Mouse (Mus musculus): ENCODE measurements around the gene Slc5a4b. TPM values are rescaled to one million over a fixed set of nuclear protein-coding genes. Genes with fewer than 3 reads are reported as not detected.

The Slc5a4b gene
- polyA plus RNA-seq, 1 experiment from 2014 or later = not detected

GRCm38 (mm10) chr10:76023921-76024320 lies 86.8 kb downstream of the Slc5a4b start:
- no peak overlapping the region for H3K4me3 ChIP-seq (ENCODE audit: low read length)
- no peak overlapping the region for H3K4me2 ChIP-seq (ENCODE audit: low read length)
- H3K27me3 ChIP-seq (replicated peaks; ENCODE audit: control insufficient read depth, insufficient read depth, low read length) = no peaks in the 10 kb centered on the region
- no peak for ATAC-seq
- no peaks in the 10 kb centered on the region for H3K4me1 ChIP-seq (ENCODE audit: control insufficient read depth, insufficient read depth, low read depth, low read length)
- H3K9me3 ChIP-seq (ENCODE audit: control insufficient read depth, low read length) = peaks cover 4% of the 10 kb centered on the region; the same call in 1 of the 2 replicates
- no peaks in the 10 kb centered on the region for H3K36me3 ChIP-seq (ENCODE audit: control insufficient read depth, insufficient read depth, low read length)
- 95% methylated on average over 6 of the region's 6 CpGs for WGBS
- no peak overlapping the region for H3K27ac ChIP-seq (ENCODE audit: low read depth, low read length)
- H3K9ac ChIP-seq (ENCODE audit: low read depth, low read length) = no peak overlapping the region

- peaks cover 4% of the 10 kb centered on the region; the same call in 1 of the 2 replicates for H3K9me3 ChIP-seq (ENCODE audit: control insufficient read depth, low read length)
- no peaks in the 10 kb centered on the region for H3K36me3 ChIP-seq (ENCODE audit: control insufficient read depth, insufficient read depth, low read length)
- H3K27ac ChIP-seq (ENCODE audit: low read depth, low read length) = no peak overlapping the region
- H3K4me2 ChIP-seq (ENCODE audit: low read length) = no peak overlapping the region
- no peak overlapping the region for H3K9ac ChIP-seq (ENCODE audit: low read depth, low read length)
- H3K4me3 ChIP-seq (ENCODE audit: low read length) = no peak overlapping the region
- ATAC-seq = no peak
- no peaks in the 10 kb centered on the region for H3K4me1 ChIP-seq (ENCODE audit: control insufficient read depth, insufficient read depth, low read depth, low read length)
- 87% methylated on average over 3 of the region's 3 CpGs for WGBS
- H3K27me3 ChIP-seq (replicated peaks; ENCODE audit: control insufficient read depth, insufficient read depth, low read length) = no peaks in the 10 kb centered on the region
These were observed 89.0 kb downstream of the Slc5a4b start for GRCm38 (mm10) chr10:76021728-76022127.

GRCm38 (mm10) chr10:76016886-76017285 lies 93.9 kb downstream of the Slc5a4b start:
- Histone ChIP-seq H3K9me3 (ENCODE audit: control insufficient read depth, low read length) (no peaks in the 10 kb centered on the region), H3K4me1 (ENCODE audit: control insufficient read depth, insufficient read depth, low read depth, low read length) (no peaks in the 10 kb centered on the region), H3K36me3 (ENCODE audit: control insufficient read depth, insufficient read depth, low read length) (no peaks in the 10 kb centered on the region), H3K4me2 (ENCODE audit: low read length) (no peak overlapping the region), H3K27me3 (replicated peaks; ENCODE audit: control insufficient read depth, insufficient read depth, low read length) (no peaks in the 10 kb centered on the region), H3K9ac (ENCODE audit: low read depth, low read length) (no peak overlapping the region), H3K4me3 (ENCODE audit: low read length) (no peak overlapping the region), H3K27ac (ENCODE audit: low read depth, low read length) (no peak overlapping the region)
- ATAC-seq = no peak
- 90% methylated on average over 3 of the region's 3 CpGs for WGBS

- Histone ChIP-seq H3K9me3 (ENCODE audit: control insufficient read depth, low read length) (no peaks in the 10 kb centered on the region), H3K27ac (ENCODE audit: low read depth, low read length) (no peak overlapping the region), H3K9ac (ENCODE audit: low read depth, low read length) (no peak overlapping the region), H3K36me3 (ENCODE audit: control insufficient read depth, insufficient read depth, low read length) (no peaks in the 10 kb centered on the region), H3K4me2 (ENCODE audit: low read length) (no peak overlapping the region), H3K27me3 (replicated peaks; ENCODE audit: control insufficient read depth, insufficient read depth, low read length) (no peaks in the 10 kb centered on the region), H3K4me1 (ENCODE audit: control insufficient read depth, insufficient read depth, low read depth, low read length) (no peaks in the 10 kb centered on the region), H3K4me3 (ENCODE audit: low read length) (no peak overlapping the region)
- 77% methylated on average over 6 of the region's 6 CpGs for WGBS
- ATAC-seq = no peak
These were observed 97.8 kb downstream of the Slc5a4b start for GRCm38 (mm10) chr10:76012922-76013321.

GRCm38 (mm10) chr10:76009812-76010211 lies 100.9 kb downstream of the Slc5a4b start:
- Histone ChIP-seq H3K9ac (ENCODE audit: low read depth, low read length) (no peak overlapping the region), H3K27ac (ENCODE audit: low read depth, low read length) (no peak overlapping the region), H3K4me1 (ENCODE audit: control insufficient read depth, insufficient read depth, low read depth, low read length) (no peaks in the 10 kb centered on the region), H3K36me3 (ENCODE audit: control insufficient read depth, insufficient read depth, low read length) (no peaks in the 10 kb centered on the region), H3K9me3 (ENCODE audit: control insufficient read depth, low read length) (no peaks in the 10 kb centered on the region), H3K4me2 (ENCODE audit: low read length) (no peak overlapping the region), H3K27me3 (replicated peaks; ENCODE audit: control insufficient read depth, insufficient read depth, low read length) (no peaks in the 10 kb centered on the region), H3K4me3 (ENCODE audit: low read length) (no peak overlapping the region)
- WGBS = 76% methylated on average over 3 of the region's 3 CpGs
- no peak for ATAC-seq

Small RNA genes within 50 kb of the gene (microRNA-seq; reads per million reads assigned to microRNA genes)
- gene Mir6409 = not detected

Other genes with a start within 250 kb of the Slc5a4b start
- 0.64 and 1.9 TPM in 2 replicates for gene Derl3, start 217.5 kb downstream of the Slc5a4b start, polyA plus RNA-seq (2015; fragmentation: Nextera tagmentation; extraction: Ambion mirVana)
- gene Smarcb1, start 189.3 kb downstream of the Slc5a4b start, polyA plus RNA-seq (2015; fragmentation: Nextera tagmentation; extraction: Ambion mirVana) = 252 TPM in 2 replicates
- gene Chchd10, start 177.8 kb downstream of the Slc5a4b start, polyA plus RNA-seq (2015; fragmentation: Nextera tagmentation; extraction: Ambion mirVana) = 167 and 218 TPM in 2 replicates
- gene Mmp11, start 174.5 kb downstream of the Slc5a4b start, polyA plus RNA-seq (2015; fragmentation: Nextera tagmentation; extraction: Ambion mirVana) = 13.6 and 16.6 TPM in 2 replicates
- 0.74 and 1.5 TPM in 2 replicates for gene Gm867, start 170.3 kb downstream of the Slc5a4b start, polyA plus RNA-seq (2015; fragmentation: Nextera tagmentation; extraction: Ambion mirVana)
- gene Vpreb3, start 167.9 kb downstream of the Slc5a4b start, polyA plus RNA-seq (2015; fragmentation: Nextera tagmentation; extraction: Ambion mirVana) = 0.35 and 0.64 TPM in 2 replicates
- 0.05 TPM in 1 of 2 replicates, not detected in the other for gene Gm5134, start 156.4 kb downstream of the Slc5a4b start, polyA plus RNA-seq (2015; fragmentation: Nextera tagmentation; extraction: Ambion mirVana)
- gene Zfp280b, start 78.3 kb downstream of the Slc5a4b start, polyA plus RNA-seq (2015; fragmentation: Nextera tagmentation; extraction: Ambion mirVana) = 10.3 and 12.3 TPM in 2 replicates
- gene Slc5a4a, start 36.5 kb upstream of the Slc5a4b start, polyA plus RNA-seq (2015; fragmentation: Nextera tagmentation; extraction: Ambion mirVana) = 0.10 and 0.11 TPM in 2 replicates
- gene Prmt2, start 126.9 kb upstream of the Slc5a4b start, polyA plus RNA-seq (2015; fragmentation: Nextera tagmentation; extraction: Ambion mirVana) = 364 and 368 TPM in 2 replicates
- gene S100b, start 142.9 kb upstream of the Slc5a4b start, polyA plus RNA-seq (2015; fragmentation: Nextera tagmentation; extraction: Ambion mirVana) = 6.2 and 7.9 TPM in 2 replicates
- 18.0 and 20.1 TPM in 2 replicates for gene Dip2a, start 234.3 kb upstream of the Slc5a4b start, polyA plus RNA-seq (2015; fragmentation: Nextera tagmentation; extraction: Ambion mirVana)